Mouse (Mus musculus) CD8-positive naive resting alpha-beta T cell, adult 2 months (primary cell): ENCODE data around the gene Exosc7.
A peak's percentile ranks its signal among the peaks of the same experiment; 100 is the strongest.

Experiments used
- DNase-seq, 2 experiments: peaks; one replicate each; pipeline ENCODE4 v3.0.0; 2022; ENCODE audit warnings: low read depth in 2 of 2, low spot score in 2 of 2

Exosc7 gene

DNA sequence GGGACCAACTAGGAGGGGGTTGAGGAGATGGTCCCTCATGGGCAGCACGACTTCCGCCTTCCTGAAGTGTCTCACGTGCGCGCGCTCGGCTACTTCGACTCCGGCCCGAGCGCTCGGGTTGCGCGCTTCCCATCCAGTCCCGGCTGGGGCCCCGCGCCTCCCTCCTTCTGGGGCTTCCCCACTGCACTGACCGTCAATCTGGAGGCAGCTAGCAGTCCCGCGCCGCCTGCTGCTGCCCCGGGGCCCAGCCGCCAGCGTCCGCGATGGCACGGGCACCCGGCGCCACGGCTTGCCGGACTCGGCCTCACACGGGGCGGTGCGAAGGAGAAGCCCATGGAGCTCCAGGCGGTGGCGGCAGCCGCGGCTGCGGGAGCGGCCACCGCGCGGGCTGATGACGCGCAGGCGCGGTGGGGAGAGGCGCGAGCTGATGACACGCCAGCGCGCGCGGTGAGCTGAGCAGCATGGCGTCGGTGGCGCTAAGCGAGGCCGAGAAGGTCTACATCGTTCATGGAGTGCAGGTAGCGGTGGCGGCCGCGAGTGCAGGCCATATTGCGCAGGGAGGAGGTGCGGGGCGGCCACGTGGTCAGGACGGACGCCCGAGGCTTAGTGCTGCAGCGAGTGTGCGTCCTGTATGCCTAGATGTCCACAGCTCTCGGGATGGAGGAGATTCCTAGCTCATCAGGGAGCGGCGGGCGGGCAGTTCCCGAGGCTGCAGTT, at the start of gene Exosc7, which contains the start of gene Zdhhc3:
TSS of gene Exosc7 (plus strand) at position 411 of the 717 bp plus-strand sequence.
TSS of gene Zdhhc3 (minus strand) at position 401 of the 717 bp plus-strand sequence.
- peak; percentile 76 to 79 for DNase-seq

DNA sequence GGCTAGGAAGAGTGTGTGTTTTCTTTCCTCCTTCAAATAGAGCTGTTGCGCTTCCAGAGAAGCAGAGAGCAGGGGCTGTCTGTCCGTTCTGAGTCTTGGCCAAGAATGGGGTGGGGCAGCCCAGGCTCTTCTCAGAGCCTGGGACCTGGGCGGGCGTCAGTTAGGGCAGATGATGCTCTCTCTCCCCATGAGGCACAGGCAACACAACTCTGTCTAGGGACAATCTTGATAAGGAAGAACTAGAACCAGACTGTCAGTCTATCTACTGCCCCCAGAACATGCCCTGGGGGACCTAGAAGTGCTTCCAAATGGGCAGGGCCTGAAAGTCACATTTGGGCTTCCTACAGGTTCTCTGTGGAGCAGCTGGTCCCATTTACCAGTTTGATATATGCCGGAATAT, 33.9 kb upstream of the Exosc7 start:
- no peak for DNase-seq

DNA sequence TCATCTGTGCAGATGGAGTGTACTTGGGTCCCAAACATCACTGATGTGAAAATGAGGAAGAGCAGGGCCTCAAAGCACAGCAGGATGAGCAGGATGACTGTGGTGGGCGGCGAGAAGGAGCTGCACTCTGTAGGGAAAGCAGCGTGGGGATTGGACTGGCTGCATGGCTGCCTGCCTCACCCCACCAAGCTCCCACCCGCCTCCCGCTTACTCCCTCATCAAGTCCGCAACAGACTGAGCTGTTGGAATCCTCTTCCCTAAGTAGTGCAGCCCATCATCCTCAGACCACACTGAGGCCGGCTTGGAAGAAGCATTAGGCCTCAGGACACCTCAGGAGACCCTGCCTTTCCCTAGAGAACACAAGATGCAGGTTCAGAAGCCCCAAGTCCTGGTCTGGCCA, 32.7 kb upstream of the Exosc7 start:
- no peak for DNase-seq

DNA sequence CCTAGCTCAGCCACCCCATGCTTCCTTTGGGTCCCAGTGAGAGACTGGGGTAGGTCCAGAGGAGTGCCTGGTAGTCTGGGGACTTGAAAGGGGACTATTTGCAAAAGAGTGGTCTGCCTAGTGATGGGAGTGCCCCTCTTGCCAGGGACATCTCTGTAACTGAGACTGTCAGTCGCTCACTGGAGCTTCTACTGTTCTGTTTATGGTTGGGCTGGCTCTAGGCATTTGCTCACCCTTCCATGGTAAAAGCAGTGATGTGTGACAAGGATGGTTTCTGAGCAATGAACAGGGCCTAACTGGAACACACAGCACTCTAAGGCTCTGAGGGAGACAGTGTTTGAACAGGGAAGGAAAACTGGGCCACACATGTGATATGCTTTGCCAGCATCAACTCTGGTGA, 32.2 kb upstream of the Exosc7 start:
- DNase-seq: no peak

DNA sequence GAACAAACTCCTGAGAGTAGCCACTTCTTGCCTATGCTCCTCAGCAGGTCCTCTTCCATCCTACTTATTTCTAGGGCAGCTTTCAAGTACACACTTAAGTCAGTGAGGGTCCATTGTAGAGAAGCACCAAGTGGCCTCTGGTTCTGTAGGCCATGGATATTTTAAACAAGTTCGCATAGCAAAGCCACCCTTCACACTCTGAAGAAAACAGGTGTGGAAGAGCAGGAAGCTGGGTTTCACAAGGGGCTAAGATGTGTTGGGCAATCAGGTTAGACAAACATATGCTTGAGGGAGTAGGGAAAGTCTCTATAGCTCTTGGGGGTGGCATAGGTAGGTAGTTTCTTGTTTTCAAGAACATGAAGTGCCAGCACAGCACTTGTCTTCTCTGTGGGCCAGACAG, 27.6 kb upstream of the Exosc7 start:
- DNase-seq: no peak

DNA sequence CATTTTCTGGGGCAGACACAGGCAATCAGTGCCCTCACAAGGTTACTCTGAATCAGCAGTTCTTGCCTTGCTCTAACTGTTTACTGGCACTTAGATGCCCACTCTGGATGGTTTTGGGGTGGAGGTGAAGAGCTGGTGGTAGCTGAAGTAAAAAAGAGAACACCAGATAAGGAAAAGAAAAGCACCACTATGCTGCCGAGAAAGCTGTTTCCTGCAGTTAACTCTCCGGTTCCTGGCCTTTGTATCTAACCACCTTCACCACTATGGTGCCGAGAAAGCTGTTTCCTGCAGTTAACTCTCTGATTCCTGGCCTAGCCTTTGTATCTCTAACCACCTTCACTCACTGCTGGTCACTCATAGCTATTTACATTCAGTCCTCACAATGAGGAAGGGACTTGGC, 25.5 kb upstream of the Exosc7 start:
- DNase-seq: peak in 1 of 2 experiments; percentile 15

DNA sequence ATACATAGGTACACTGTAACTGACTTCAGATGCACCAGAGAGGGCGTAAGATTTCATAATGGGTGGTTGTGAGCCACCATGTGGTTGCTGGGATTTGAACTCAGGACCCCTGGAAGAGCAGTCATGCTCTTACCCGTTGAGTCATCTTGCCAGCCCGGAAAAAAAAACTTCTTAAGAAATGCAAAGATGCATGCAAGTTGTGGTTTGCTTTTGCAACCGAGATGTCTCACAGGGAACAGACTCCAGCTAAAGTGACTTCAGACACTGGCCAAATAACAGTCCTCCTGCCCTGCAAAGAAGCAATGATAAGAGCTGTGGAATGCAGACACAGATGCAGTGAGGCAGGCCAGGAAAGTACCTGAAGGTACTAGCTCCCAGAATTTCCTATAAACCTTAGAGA, 22.2 kb upstream of the Exosc7 start:
- DNase-seq: no peak

DNA sequence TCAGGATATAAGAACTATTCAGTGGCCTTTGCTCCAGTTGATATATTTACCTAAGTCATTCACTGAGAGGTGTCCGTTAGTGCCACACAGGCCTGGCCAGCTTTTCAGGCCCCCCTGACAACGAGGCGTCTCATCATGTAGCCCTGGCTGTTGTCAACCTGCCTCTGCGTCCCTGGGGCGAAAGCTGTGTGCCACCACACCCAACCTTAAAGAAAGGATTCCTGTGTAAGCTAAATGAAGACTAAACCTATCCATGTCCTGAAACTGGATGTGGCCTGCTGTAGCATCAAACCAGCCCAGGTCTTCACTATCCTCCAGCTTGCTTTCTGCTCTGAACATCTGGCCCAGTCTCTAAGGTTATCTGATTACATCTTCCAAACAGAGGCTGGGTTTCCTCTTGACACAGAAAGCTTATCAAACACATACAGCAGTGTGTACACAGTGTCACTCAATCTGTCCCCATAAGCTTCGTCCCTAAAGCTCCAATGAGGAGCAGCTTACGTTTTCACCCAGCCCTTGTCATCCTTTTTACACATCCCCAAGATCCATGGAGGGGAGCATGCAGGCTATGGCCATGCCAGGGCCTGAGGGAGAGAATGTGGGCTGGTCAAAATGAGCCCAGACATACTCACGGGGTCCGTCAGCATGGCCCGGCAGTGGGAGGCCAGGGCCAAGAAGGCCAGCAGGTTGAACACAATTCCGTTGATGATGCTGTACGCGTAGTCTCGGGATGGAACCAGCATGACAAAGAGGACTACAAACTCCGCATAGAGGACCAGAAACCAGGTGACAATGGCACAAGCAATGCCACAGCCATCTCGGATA, 13.2 kb upstream of the Exosc7 start:
- DNase-seq: no peak

DNA sequence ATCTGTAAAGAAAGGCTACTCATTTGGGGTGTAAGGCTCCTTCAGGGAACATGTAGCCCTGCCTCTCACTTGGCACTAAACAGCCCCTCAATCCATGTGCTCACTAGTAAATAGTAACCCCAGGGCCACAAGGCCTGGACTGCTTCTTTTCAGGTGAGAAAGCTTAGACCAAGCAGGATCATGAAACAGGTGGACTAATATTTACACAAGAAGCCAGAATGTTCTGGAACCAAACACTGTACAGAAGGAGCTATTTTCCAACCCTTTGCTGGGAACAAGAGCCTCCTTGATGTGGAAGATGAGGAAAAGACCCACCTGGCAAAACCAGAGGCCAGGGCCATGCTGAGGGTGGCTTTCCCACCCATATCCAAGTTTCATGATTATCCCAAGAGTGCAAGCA, 9.6 kb upstream of the Exosc7 start:
- no peak for DNase-seq

DNA sequence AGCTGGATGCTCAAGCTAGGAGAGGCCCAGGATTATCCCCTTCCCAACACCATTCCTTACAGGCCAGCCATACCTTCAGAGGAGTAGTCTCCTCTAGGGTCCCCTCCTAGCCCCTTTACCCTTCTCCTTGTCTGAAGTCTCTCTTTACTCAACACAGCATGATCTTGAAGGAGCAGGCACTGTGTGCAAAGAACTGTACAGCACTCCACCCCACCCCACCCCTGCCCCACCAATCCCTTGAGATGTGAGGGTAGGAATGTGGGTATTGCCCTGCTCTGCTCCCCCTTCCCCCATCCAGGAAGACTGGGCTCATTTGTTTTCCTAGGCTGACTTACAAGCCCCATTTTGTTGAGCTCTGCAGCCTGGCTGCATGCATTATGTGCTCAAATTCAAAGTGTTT, 8.7 kb upstream of the Exosc7 start:
- DNase-seq: no peak

DNA sequence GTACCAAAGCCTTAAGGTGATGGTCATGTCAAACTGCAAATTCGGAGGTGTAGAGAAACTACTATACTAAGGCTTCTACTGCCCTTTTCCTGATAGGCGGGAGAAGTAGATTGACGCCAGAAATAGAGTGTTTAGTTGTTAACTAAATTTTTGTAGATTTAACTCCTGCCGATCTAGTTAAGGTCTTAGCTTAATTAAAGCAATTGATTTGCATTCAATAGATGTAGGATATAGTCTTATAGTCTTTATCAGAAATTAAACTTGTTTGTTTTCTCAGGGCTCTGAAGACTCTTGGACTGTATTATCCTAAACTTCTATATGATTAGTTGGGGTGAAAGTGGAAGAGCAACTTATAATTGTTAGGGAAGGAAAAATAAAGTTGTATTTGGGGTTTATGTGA, 5.8 kb upstream of the Exosc7 start:
- DNase-seq: no peak

DNA sequence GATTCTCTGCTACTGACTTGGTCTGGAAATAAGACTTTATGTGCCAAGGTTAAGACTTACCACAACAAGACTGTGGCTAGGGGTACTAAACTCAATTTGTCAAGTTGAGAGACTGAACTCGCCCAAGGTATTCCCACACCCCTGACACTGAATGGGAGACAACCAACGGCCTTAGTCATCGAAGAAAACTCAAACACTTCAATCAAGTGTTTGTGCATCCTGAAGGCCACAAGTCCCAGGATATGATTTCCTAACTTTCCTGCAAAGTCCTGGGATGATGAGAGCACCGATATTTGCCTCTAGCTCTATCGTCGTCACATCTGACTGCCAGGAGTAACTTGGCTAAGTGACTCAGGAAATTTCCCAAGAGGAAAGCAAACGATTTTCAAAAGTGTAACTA, 3.8 kb upstream of the Exosc7 start:
- DNase-seq: no peak

DNA sequence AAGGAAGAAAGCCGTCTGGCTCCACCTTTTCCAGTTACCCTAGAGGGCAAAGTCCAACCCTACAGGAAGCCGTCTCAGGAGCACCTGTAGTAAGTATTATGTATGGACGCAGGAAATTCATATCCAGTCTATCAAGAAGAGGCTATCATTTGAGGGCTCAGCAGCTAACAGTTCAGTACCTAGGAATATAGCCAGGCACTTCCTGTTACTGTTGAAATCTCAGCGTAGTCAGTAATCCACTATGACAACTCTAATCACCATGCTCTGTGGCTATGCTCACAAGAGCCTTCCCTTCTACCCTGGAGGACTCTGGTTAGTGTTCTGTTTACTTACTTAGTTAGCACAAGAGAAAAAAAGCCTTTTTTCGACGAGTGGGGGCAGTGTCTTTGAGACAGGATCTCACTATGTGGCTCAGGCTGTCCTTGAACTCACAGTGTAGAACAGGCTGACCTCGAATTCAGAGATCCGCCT, 1.2 kb upstream of the Exosc7 start:
- no peak for DNase-seq

DNA sequence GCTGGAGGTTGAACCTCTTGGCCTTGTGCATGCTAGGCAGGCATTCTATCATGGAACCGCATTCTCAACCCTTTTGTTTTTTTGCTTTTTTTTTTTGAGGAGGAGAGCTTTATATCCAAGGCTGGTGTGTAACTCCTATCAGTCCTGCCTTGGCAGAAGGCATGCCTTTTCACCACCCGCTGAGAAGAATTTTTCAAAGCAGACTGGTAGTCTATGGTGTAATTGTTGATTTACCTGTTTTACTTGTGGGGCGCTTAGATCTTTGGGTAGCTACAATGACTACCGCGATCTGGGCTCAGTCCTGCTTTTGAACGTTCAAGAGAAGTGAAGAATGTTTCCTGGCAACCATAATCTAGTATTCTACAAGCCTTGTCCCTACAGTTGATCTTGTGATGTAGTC, 916 bp downstream of the Exosc7 start:
- DNase-seq: no peak

DNA sequence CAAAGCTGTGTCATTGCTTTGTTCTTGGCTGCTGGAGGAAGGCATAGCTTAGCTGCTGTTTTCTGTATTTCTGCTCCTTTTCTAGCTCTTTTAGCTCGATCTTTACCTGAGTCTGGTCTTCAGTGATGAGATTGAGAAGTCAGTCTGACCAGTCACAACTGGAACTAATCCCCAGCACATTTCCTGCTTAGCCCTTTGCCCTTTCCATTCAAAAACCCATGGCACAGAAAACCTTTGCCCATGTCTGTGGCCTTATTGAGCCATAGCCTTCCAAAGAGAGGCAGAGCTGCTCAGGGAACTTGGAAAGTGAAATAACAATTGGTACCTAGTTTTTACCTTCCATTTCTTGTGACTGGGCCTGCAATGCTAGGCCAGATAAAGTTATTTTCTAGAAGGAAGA, 2.6 kb downstream of the Exosc7 start:
- no peak for DNase-seq

DNA sequence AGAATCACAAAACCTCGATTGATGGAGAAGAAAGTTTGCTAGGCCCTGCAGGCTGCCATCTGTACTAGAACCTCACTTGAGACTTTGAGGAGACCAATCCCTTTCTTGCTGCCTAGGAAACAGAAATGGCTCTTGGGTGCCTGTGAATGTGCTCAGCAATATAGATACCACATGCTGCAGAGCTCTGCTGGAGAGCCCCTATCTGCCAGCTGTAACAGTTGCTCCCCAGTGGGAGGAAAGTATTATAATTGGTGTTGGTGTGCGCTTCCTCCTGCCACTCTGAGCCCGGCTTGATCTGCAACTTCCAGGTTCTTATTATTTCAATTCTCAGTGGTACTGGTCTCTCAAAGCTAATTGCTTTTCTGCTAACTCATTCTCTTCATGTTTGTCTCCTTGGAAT, 10.0 kb downstream of the Exosc7 start:
- DNase-seq: no peak

DNA sequence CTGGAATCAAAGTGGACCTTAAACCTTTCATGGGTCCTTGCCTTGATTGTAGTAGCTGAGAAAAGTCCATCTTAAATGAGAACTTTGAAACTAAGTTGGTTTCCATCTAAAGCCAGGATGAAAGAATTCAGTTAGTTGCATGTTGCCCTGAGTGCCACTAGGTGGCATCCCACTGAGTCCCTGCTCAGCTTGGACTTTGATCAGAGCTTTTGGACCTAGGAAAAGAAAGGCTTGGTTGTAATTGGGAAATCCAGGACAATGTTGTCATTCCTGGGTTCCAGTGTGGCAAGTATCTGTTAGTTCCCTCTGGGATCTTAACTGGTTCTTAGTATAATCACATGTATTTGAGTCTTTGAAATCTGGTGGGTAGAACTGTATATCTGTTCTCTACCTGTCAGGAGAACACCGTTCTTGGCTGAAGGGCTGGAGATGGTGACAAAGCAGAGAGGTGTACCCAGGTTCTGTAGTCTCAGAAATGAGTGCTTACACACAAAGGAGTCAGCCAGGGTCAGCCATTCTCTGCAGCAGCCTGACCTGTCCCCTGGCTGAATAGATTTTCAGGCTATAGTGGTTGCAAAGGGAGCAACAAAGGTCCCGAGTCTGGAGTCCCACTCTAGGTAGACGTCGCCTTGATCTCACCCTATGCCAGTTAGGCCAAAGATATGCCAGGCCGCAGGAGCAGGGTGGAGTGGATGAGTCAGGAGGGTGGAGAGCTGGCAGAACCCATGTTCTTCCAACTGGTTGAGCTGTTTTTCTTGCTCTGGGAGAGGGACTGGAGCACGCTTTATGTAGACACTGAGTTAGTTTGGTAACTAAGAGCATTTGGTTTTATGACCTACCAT, 10.8 kb downstream of the Exosc7 start:
- no peak for DNase-seq

DNA sequence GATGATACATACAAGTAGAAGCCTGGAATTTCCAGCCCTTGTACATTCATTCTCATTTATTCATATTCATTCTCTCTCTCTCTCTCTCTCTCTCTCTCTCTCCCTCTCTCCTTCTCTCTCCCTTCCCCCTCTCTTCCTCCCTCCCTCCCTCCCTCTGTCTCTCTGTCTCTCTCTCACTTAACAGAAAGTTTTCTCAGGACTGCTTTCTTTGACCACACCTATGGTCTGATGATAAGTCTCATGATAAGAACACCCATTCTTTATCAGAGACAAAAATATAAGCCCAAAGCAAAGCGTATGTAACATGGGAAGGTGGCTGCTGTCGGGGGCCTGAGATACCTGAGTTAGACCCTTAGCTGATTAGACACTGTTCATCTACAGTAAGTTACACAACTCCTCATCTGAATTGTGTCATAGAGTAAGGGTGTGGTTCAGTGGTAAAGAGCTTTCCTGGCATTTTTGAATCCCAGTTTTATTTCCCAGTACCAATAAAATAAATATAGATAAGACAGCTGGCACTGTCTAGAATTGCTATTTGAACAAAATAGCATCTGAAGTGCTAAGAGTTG, 11.5 kb downstream of the Exosc7 start:
- no peak for DNase-seq

DNA sequence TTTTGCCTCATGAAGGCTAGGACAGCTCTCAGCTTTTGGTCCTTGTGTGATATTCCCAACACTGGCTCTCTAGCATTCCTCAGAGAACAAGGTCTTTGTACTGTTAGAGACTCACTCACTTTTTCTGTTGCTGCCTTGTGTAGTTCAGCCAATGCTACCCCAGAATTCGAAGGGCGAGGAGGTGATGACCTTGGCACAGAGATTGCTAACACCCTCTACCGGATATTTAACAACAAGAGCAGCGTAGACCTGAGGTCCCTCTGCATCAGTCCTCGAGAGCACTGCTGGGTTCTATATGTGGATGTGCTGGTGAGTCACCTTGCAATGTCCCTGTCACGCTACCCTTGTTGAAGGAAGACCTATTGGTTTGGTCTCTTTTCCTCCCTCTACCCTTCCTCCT, 14.6 kb downstream of the Exosc7 start:
- DNase-seq: no peak

DNA sequence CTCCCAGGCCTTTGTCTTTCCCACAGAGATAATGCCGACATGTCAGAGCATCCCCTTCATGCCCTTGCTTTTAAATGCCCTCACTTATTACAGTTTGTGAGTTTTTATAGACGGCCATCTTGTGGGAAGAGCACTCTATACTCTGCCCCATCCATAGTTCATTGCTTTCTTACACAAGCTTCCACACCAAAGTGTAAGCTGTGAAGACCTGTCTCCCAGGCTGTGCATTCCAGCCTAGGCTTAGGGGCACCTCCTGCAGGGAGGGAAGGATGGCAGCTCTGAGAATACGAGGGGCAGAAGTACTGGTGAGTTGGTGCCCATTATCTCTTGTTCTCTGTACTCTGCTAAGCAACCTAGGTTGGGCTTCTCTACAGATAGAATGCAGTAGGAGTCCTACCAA, 20.0 kb downstream of the Exosc7 start:
- DNase-seq: no peak

DNA sequence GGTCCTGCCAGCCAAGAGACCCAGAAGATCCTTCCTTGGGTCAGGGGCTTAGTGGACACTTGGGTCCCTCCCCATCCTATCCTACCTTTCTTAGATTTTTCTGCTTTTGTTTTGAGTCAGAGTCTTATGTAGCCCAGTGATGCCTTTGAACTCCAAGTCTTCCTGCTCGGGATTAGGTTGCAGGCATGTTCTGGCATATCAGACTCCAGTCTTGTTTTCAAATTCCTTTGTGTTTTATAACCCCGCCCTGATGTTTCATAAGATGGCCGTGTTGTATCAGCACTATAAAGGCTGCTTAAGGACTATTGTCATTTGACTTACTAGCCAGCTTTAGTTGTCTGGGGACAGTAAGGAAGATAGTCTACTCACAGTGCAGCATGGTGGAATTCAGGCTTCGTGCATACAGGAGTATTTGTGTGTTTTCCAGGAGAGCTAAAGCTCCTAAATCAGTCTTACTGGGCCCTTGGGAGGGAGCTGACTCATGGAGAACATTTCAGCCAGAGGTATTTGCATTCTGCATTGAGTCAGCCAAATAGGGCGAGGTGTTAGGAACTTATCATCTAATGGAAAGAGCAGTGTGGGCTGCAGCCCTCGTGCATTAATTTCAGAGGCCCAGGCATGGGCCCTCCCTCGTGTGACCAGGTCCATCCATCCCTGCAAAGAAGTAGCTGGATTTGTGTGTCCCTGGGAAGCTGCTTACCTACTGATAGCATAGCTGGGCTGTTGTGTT, 24.1 kb downstream of the Exosc7 start:
- no peak for DNase-seq
